Mouse (Mus musculus) right cerebral cortex, adult 2 months (tissue): ENCODE results near the gene Pogk.
A peak's percentile ranks its signal among the peaks of the same experiment; 100 is the strongest.

Source experiments
- DNase-seq, 2 experiments: peaks; one replicate each; pipeline ENCODE4 v3.0.0; 2021 to 2022; ENCODE audit warnings: low spot score in 2 of 2

Pogk gene

GRCm38 (mm10) chr1:166409701-166410220, at the start of gene Pogk:
Pogk (minus strand) TSS chr1:166409863.
- peak; percentile 71 to 72 for DNase-seq

DNA sequence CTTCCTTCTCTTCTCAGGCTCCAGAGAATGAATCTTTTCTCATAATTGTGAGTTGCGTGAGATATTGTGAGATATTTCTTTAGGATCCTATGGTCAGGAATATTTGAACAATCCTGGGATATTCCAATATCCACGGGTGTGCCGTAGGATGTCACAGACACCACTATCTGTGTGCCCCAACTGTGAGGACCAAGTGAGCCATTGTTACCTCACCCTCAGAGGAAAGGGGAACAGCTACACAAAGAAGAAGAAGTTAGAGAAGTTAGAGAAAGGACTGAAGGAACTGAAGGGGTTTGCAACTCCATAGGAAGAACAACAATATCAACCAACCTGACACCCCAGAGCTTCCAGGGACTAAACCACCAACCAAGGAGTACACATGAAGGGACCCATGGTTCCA, 32.3 kb upstream of the Pogk start:
- no peak for DNase-seq

GRCm38 (mm10) chr1:166439426-166439825, 29.8 kb upstream of the Pogk start:
- no peak for DNase-seq

GRCm38 (mm10) chr1:166429809-166430431, 20.3 kb upstream of the Pogk start:
- peak; percentile 23 to 53 for DNase-seq

- peak; percentile 35 to 36 for DNase-seq
Measured at GRCm38 (mm10) chr1:166429053-166429452, 19.4 kb upstream of the Pogk start.

- no peak for DNase-seq
Measured at GRCm38 (mm10) chr1:166412266-166412665, 2.6 kb upstream of the Pogk start.

DNA sequence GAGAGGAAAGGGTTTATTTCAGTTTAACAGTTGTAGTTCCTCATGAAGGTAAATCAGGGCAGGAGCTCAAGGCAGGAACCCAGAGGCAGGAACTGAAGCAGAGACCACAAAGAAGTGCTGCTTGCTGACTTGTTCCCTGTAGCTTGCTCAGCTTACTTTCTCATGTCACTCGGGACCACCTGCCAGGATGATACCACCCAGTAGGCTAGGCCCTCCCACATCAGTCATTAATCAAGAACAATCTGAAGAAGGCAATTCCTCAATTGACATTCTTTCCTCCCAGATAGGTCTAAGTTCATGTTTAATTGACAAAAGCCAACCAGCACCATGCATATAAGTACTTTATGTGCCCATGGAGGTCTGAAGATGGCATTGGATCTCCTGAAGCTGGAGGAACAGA, 1.9 kb upstream of the Pogk start:
- no peak for DNase-seq

- no peak for DNase-seq
Measured at GRCm38 (mm10) chr1:166409177-166409700, 424 bp downstream of the Pogk start.

DNA sequence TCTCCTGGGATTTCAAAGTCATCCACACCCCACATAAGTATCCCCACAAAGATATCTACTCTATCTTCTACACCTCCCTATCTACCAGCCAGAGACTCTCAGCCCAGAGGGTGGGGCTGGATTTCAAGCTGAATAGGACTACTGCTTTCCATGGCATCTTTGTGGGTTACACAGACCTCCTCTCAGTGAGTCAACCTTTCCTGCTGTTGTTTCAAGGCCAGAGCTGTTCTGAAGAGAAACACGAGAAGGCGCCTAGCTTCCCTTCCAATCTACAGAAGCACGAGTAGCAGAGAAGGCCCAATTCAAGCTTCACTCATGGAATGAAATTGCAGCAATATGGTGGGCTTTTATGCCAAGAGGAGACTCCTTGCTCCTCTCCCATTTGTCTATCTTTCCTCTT, 5.8 kb downstream of the Pogk start:
- no peak for DNase-seq

DNA sequence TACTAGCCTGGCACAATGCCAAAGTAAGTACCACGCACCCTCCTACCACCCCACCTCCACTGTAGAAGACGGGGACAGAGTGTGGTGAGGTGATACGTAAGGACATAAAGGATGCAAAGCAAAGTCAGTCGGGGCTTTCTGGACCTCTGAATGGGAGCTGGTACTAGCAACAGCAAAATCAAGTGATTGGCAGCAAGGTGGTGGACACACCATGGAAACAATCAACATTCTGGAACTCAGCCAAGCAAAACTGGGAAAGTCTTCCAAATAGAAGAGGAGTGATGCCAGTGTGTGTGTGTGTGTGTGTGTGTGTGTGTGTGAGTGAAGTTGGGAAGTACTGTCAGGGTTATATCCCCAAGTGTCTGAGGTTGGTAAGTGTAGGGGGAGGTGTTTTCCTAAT, 7.7 kb downstream of the Pogk start:
- no peak for DNase-seq

- DNase-seq = no peak
Measured at GRCm38 (mm10) chr1:166401455-166401854, 8.2 kb downstream of the Pogk start.

DNA sequence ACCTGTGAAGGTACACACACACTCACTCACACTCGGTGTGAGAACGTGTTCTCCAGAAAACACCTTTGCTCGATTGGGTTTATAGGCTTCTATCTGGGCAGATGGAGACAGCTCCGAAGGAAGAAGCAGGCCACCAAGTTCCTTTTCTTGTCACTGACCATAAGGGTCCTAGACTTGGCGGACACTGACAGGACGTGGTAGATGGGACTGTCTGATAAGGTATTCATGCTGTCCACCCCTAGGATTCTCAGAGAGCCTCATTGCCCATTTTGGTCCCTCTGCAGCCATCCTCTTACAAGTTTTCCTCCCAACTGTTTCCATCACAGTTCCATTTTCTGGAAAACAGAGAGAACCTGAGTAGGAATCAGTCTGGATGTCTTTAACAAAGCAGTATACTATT, 13.3 kb downstream of the Pogk start:
- no peak for DNase-seq

DNA sequence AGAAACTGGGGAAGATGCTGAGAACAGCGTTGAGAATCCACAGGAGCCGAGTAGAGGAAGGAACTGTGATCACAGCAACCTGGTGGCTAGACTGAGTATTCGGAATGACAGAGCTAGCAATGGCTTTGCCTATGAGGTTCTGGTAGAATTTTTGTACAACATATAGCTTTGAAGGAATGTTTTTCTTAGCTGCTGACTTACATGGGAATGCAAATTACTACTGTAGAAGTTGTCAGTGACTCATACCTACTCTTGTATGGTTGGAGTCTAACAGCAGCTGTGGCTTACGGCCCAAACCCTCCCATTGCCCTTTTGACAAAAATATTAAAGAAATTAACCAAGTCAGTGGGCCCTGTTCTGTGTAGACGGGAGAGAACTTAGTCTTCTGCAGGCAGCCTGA, 14.0 kb downstream of the Pogk start:
- no peak for DNase-seq

DNA sequence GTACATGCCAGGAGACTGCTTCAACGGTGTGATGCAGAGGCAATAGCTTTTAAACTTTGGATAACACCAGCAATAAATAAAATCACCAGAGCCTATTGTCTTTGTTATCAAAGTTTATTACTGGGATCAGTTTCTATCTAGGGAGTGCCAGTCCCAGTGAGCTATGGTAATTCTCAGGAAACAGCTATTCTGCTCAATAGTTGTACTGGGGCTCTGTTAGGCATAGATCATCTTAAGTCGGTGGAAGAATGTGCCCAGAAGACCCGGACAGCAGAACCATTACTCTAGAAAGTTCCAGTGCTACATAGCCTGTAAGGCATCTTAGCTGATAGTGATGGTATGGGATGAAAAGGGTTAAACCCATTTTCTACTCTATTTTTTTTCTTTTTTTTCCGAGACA, 14.9 kb downstream of the Pogk start:
- DNase-seq = no peak

GRCm38 (mm10) chr1:166391671-166392070, 18.0 kb downstream of the Pogk start:
- no peak for DNase-seq

- no peak for DNase-seq
Measured at GRCm38 (mm10) chr1:166389406-166390125, 20.1 kb downstream of the Pogk start.

- no peak for DNase-seq
Measured at GRCm38 (mm10) chr1:166388511-166388910, 21.2 kb downstream of the Pogk start.

- peak; percentile 31 to 37 for DNase-seq
Measured at GRCm38 (mm10) chr1:166385431-166385830, 24.2 kb downstream of the Pogk start.

DNA sequence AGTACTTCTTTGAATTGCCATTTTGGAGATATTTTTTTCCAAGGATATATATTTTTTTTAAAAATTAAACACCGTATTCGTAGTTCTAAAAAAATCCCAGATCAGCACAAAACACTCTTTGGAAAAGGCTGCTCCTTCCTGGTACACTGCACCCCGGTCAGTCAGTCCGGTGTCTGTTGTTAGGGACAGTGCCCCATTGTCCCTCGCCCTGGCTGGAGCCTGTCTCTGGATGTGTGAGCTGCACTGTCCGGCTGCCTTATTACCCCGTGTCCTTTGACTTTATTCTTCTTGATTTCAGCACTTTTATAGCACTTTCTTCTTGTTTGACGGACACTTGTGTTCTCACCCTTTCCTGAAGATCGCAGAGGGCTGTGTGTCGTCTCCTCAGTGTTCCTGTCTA, 25.0 kb downstream of the Pogk start:
- no peak for DNase-seq

DNA sequence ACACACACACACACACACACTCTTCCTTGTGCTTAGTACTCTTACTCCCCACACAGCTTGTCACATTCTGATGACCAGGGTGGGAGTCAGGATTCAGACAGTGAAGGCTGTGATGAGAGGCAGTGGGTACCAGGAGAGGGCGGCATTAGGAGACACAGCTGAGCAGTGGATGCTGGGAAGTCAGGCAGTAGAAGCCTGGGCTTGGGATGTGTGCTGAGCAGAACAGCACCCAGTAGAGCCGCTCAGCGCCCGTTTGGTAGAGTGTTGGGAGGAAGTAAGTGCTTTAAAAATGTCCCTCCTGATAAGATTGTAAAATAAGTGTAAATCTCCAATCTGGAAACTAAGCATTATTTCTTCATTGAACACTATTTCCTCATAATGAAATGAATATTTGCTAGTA, 27.0 kb downstream of the Pogk start:
- no peak for DNase-seq

DNA sequence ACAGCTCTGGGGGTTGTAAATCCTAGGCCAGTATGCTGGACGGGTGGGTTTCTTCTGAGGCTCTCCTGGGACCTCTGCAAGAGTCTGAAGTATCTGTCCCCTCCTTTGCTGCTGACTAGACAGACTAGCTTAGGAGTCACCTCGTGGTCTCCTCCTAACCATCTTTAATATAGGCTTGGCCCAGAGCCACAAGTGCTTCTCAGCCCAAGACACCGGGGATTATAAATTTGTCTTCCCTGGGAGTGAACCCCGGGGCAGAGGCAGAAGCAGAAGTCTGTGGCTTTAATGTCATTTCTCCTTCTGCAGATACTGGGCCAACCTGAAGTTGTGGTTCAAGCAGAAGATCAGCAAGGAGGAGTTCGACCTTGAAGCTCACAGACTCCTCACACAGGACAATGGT, 27.8 kb downstream of the Pogk start:
- DNase-seq = no peak

DNA sequence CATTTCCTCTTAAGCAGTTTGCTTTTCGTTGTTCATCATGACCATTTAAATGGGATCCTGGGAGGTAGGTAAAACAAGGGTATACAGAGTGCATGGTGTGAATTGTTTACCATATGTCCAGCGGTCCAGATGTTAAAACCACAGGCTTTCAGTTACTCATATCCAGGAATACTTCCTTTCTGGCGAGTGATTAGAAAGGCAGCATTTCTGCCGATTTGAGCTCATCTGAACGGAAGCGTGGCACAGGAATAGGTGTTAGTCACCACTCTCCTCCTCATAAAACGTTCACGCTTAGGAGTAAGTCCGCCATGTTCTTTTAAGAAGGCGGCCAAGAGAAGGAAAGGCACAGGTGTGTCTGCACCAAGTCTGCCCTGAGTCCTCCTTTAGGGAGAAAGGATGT, 28.3 kb downstream of the Pogk start:
- no peak for DNase-seq

DNA sequence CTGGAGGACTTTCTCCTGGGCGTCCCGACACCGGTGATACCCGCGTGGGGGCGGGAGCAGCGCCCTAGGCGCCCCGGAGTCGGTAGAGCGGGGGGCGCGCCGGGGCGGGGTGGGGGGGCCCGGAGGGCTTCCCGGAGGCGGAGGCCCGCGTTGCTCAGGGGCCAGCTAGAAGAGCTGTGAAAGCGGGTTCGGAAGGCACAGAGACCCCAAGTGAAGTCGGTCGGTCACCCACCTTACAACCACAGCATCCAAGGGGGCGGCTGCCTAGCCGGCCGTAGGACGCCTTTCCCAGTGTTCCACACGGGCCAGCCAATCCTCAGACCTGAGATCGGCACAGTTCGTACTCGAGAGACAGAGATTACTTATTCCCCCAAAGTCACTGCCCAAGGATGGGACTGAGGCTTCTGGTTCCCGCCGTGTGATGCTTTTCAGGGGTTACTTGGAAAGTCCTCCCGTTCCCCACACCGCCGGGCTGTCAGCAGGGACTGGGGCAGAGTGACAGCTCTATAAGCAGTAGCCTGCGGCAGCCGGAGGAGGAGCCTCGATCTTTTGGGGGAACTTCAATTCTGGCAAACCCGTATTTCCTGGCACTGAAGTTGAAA, 29.9 kb downstream of the Pogk start:
- peak; percentile 48 to 61 for DNase-seq
